Mouse (Mus musculus) embryo, embryonic 10 days (tissue): ENCODE measurements at regions not wholly inside any gene's neighbourhood (a gene's known extent, or its start where the extent isn't known, plus 50 kb on each side); places are given as distances from the start of the nearest gene placed in this dataset.

ENCODE experiments used
- DNase-seq: peaks from one replicate; pipeline ENCODE4 v3.0.0-alpha.2; 2015; ENCODE audit warnings: low spot score

- DNase-seq, result no peak
These were observed 50.1 kb upstream of the Cpm start for GRCm38 (mm10) chr10:117579210-117579609.

GRCm38 (mm10) chr10:117578696-117579146 lies 50.6 kb upstream of the Cpm start:
- DNase-seq, result no peak

- no peak for DNase-seq
These were observed 51.2 kb upstream of the Cpm start for GRCm38 (mm10) chr10:117577970-117578695.

DNA sequence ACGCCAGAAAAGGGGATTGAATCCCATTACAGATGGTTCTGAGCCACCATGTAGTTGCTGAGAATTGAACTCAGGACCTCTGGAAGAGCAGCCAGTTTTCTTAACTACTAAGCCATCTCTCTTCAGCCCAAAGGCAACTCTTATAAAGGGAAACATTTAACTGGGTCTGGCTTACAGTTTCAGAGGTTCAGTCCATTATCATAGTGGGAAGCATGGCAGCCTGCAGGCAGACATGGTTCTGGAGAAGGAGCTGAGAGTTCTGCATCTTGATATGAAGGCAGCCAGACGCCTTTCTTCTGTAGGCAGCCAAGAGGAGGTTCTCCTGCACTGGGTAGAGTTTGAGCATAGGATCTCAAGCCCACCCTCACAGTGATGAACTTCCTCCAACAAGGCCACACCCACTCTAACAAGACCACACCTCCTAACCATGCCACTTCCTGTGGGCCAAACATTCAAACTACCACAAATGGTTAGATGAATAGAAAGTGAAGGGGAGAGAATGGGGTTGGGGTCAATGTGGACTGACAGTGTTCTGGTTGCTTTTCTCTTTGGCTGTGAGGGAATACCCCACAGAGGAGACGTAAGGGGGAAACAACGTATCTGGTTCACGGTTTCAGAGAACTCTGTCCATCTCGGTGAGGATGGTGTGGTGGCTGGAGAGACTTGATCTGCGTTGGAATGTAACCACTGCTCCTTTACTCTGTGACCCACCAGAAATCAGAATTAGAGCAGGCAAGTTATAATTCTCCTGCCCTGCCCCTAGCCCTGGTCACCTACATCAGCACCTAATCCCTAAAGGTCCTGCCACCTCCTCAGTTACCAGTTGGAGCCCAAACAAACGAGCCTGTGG lies 52.2 kb upstream of the Cpm start:
- DNase-seq, result no peak

DNA sequence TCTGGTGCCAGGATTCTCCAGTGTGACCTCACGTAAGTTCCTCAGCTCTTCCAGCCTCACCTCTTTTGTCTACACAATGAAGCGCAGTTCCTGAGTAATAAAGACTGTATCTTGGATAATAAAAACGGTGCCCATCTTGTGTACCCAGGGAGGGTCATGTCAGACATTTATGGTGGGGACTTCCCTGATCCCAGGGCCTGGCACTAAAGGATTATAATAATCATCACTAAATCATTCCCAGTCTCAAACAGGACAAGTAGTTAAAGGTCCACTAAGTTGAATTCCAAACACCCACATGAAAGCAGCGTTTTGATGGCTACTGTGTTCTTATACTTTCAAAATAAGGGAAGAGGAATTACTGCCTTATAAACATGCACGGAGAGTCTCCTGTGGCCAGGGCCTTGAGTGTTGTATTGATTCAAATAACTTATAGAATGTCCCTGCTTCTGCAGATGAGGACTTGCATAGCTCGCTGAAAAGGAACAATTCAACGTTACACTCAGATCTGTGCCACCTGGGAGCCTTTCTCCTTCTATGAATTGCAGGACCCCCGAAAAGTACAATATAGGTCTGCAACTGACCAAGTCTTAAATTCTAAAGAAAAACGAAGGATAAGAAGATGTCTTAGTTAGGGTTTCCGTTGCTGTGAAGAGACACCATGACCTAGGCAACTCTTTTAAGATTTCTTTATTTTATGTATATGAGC lies 53.0 kb upstream of the Cpm start:
- no peak for DNase-seq

- no peak for DNase-seq
These were observed 53.7 kb upstream of the Cpm start for GRCm38 (mm10) chr10:117575404-117576153.

DNA sequence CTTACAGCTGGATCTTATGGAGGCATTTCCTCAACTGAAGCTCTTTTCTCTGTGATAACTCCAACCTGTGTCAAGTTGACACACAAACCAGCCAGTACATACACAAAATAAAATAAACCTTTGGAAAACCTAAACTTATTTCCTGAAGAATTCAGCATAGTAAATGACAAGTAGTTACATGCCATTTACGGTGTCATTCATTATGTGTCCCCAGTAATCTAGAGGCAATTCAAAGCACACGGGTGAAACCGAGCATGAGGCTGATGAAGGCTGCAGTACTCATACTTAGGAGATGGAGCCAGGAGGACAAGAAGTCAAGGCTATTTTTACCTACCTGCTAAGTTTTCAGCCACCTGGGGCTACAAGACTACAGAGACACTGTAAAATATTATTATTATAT lies 54.4 kb upstream of the Cpm start:
- DNase-seq, result no peak

DNA sequence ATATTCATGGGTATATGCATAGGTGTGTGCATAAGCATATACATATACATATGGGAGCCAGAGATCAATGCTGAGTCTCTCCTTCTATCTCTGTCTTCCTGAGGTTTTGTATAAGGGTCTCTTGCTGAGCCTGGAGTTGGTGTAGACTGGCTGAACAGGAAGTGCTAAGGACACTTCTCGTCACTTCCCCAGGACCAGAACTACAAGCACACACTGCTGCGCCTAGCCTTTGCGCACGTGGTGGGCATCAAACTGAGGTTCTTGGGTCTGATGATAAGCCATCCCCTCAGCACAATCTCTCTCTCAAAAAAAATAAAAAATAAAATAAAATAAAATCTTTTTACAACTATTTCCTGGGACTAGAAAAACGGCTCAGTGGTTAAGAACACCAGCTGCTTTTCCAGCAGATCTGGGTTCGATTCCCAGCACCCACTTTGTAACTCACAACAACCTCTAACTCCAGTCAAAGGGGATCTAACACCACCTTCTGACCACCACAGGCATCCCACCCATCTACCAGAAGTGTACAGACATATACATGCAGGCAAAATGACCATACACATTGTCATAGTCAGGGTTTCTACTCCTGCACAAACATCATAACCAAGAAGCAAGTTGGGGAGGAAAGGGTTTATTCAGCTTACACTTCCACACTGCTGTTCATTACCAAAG lies 55.1 kb upstream of the Cpm start:
- no peak for DNase-seq

DNA sequence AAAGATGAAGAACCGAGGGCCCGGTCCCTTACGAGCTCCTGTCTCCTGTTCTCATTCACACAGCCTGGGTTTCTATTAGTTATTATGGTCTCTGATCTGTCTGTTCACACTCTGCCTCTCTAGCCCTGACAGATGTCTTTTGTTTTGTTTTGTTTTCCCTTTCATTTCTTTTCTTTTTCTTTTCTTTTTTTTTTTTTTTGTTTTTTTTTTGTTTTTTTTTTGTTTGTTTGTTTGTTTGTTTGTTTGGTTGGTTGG lies 55.8 kb upstream of the Cpm start:
- DNase-seq, result no peak

DNA sequence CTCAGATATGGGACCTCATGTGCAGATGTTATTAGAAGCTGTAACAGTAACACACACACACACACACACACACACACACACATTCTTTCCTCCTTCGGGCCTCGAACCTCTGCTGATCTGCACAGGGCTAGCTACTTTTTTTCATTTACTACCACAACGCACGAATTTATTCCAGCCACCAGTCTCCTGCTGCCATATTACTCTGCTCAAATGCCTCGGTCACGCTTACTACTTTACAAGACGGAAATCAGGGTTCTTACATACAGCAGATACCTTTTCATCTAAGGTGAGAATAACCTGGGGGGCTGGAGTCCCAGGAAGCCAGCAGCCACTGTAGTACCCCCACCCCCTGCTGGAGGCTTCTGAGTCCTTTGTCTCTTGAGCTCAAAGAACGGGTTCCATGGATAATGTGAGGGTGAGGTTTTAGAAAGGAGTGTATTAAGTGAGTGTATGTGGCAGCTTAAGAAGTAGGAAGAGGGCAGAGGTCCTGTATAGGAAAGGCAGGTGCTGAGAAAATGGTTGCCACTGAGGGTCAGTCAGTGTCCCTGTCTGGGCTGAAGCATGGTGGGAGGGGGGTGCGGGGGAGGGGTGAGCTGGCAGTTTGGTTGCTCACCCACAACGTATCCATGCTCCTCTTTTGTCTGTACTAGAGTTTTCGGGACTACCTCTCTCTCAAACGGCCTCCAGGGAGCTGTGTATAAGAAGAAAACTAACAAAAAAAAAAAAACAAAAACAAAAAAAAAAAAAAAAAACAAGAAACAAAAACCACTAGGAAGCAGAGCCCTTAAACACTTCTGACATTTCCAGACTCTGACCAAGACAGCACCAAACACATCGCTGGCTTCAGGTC lies 56.3 kb upstream of the Cpm start:
- no peak for DNase-seq

GRCm38 (mm10) chr10:117571891-117572573 lies 57.3 kb upstream of the Cpm start:
- no peak for DNase-seq

DNA sequence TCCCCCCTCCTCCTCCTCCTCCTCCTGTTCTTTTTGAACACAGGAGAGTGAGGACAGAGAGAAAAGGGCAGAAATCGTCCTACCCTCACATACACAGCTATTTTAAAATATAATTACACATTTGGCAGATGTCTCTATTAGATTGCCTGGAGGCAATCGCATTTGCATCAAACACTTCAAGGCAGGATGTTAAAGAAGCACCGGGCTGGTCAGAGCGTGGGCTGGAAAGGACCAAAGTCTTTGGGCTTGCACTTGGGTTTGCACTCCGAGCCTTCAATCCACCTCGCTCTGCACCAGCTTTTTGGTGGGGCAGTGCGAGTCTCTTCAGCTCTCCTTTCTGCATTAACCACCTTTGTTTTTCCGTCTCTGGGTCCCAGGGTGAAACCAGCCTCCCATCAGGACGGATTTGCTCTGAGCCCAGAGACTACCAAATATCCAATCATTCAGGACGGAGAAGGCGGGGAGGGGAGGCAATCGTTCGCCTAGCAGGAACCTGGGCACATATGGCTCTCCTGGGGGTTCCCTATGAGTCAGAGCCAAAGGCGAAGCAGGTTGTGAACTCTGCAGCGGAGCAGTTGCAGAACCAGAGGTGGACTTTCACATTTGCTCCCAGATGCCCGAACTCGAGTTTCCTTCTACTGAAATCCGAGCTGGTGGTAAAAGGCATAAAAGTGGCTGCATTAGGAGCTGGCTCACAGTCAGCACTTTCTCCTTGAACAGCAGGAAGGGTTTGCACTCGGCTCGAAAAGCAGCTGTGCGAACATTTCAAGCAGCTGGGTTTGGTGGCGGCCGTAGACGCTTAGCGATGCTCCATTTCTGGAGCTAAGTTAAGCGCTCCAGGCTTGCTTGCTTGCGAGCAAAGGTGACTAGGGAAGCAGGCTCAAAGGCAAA lies 58.1 kb upstream of the Cpm start:
- DNase-seq, result peak; percentile 77

GRCm38 (mm10) chr10:117570091-117570970 lies 59.0 kb upstream of the Cpm start:
- no peak for DNase-seq

DNA sequence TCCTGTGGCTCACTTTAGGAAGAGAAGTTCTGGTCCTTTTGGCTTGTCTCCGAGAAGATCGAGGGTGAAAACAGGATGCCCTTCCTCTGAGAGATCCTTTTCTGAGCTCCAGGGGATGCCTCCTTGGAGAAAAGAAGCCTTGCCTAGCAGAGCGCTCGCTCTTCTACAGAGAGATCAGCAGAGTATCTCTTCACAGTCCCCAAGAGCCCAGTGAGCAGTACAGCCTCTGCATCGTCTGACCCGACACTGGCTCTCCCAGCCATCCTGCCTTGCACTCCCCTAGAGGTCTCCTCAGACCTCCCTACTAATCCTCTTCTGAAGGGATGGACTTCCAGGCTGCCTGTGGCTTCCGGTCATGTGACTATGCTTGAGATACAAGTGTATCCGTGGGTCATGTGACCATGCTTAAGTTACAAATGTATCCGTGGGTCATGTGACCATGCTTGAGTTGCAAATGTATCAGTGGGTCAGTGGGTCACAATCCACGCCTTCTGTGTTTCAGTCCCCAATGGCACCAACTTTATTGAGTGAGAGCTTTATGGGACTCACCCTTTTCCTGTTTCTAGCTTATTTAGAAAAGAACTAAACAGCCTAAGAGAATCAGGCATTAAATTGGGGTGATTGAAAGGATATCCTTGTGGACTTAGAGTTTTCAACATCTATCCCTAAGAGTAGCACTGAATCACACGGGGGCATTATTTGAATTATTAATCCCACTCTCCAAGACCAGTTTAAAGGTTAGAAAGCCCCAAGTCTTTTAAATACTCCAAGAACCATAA lies 59.8 kb upstream of the Cpm start:
- no peak for DNase-seq

GRCm38 (mm10) chr10:117568472-117569300 lies 60.6 kb upstream of the Cpm start:
- DNase-seq, result no peak

- DNase-seq, result no peak
These were observed 61.2 kb upstream of the Cpm start for GRCm38 (mm10) chr10:117568138-117568387.
